Comparison of ENCODE assay signal across 8 mouse cellular contexts in genomic region chr9:57220356-57220755, GRCm38 (mm10). TPM values are rescaled to one million over a fixed set of nuclear protein-coding genes. Genes with fewer than 3 reads are reported as not detected.
DNase-seq lines count a peak whose midpoint lies in the region; ATAC-seq and TF ChIP-seq lines count a peak whose summit lies in the region.

No protein-coding gene starts in this region.

- peak; percentile 71 for DNase-seq in kidney, adult 2 months
- peak; percentile 56 for DNase-seq in ES-E14 (ENCODE audit: low read depth, low spot score)
- peak; percentile 54 for DNase-seq in brain, embryonic 14.5 days (ENCODE audit: low read depth)
- DNase-seq in frontal cortex, postnatal 36 days (ENCODE audit: low spot score in 2 of 2), result peak; percentile 8 to 38
- peak; percentile 60 for DNase-seq in limb, embryonic 14.5 days (ENCODE audit: low spot score)
- DNase-seq in ovary, postnatal 14 days (ENCODE audit: low spot score), result no peak

- H3K27ac ChIP-seq in kidney, adult 2 months (ENCODE audit: insufficient read depth, low read depth, low read length), result no peak overlapping the region
- no peak overlapping the region for H3K27ac ChIP-seq in kidney, embryonic 15.5 days
- no peak overlapping the region for H3K27ac ChIP-seq in ES-E14 (ENCODE audit: insufficient read depth, low read depth, low read length, poor library complexity, severe bottlenecking)
- no peak overlapping the region for H3K27ac ChIP-seq in limb, embryonic 14.5 days (replicated peaks; ENCODE audit: low read depth, low read length)
- no peak overlapping the region for H3K27ac ChIP-seq in small intestine, adult 2 months (ENCODE audit: insufficient read depth, low read depth, low read length)

- H3K9me3 ChIP-seq in kidney, embryonic 15.5 days (replicated peaks), result no peaks in the 10 kb centered on the region
- no peaks in the 10 kb centered on the region for H3K9me3 ChIP-seq in ES-E14 (ENCODE audit: control insufficient read depth, insufficient read depth, low read depth, low read length)
- no peaks in the 10 kb centered on the region for H3K9me3 ChIP-seq in limb, embryonic 14.5 days (ENCODE audit: control insufficient read depth, low read length)

- 0 out of 2 replicates have a peak, but pooled peaks cover 3% of the 10 kb centered on the region for H3K4me1 ChIP-seq in kidney, adult 2 months (ENCODE audit: control insufficient read depth, insufficient read depth, low read length)
- H3K4me1 ChIP-seq in kidney, embryonic 15.5 days, result no peaks in the 10 kb centered on the region
- H3K4me1 ChIP-seq in ES-E14 (ENCODE audit: control insufficient read depth in 2 of 2, insufficient read depth in 2 of 2, low read length in 2 of 2, poor library complexity in 1 of 2), result peaks cover 0 to 6% of the 10 kb centered on the region in 2 experiments; a peak in 2 of 4 replicates
- no peaks in the 10 kb centered on the region; the same call in 1 of the 2 replicates for H3K4me1 ChIP-seq in limb, embryonic 14.5 days (ENCODE audit: control insufficient read depth, insufficient read depth, low read length)
- no peaks in the 10 kb centered on the region for H3K4me1 ChIP-seq in small intestine, adult 2 months (ENCODE audit: control insufficient read depth, insufficient read depth, insufficient read length, low read length)

- TF ChIP-seq CTCF in kidney, adult 2 months (conservative IDR thresholded peaks at IDR 0.05; ENCODE audit: insufficient read depth, insufficient read length, low read depth, low read length), result peak; percentile 86
- TF ChIP-seq CTCF in brain, embryonic 14.5 days (IDR thresholded peaks at IDR 0.05; ENCODE audit: borderline replicate concordance, extremely low read depth, insufficient read depth, insufficient read length), result peak; percentile 77
- TF ChIP-seq CTCF in small intestine, adult 2 months (IDR thresholded peaks at IDR 0.05; ENCODE audit: extremely low read depth, insufficient read length, insufficient replicate concordance, low read depth, low read length), result peak; percentile 39; the same call in 1 of the 2 replicates

- no peaks in the 10 kb centered on the region for H3K36me3 ChIP-seq in kidney, adult 2 months (ENCODE audit: control insufficient read depth, insufficient read depth, low read length)
- no peaks in the 10 kb centered on the region for H3K36me3 ChIP-seq in kidney, embryonic 15.5 days
- H3K36me3 ChIP-seq in ES-E14 (ENCODE audit: control insufficient read depth, insufficient read depth, low read length, poor library complexity, severe bottlenecking), result no peaks in the 10 kb centered on the region
- H3K36me3 ChIP-seq in limb, embryonic 14.5 days (ENCODE audit: control insufficient read depth, insufficient read depth, low read length), result no peaks in the 10 kb centered on the region
- H3K36me3 ChIP-seq in small intestine, adult 2 months (ENCODE audit: control insufficient read depth, insufficient read depth, low read length), result no peaks in the 10 kb centered on the region

- ATAC-seq in kidney, embryonic 15.5 days (replicated peaks; ENCODE audit: low FRiP score), result no peak
- no peak for ATAC-seq in limb, embryonic 14.5 days (ENCODE audit: low FRiP score, low read depth)

- H3K9ac ChIP-seq in kidney, embryonic 15.5 days, result no peak overlapping the region
- no peak overlapping the region for H3K9ac ChIP-seq in ES-E14 (ENCODE audit: insufficient read depth, low read depth, low read length, poor library complexity, severe bottlenecking)
- H3K9ac ChIP-seq in limb, embryonic 14.5 days (ENCODE audit: low read depth, low read length, severe bottlenecking), result no peak overlapping the region

- no peak overlapping the region for H3K4me3 ChIP-seq in kidney, adult 2 months (ENCODE audit: insufficient read depth, low read depth, low read length)
- no peak overlapping the region for H3K4me3 ChIP-seq in kidney, embryonic 15.5 days (replicated peaks)
- no peak overlapping the region for H3K4me3 ChIP-seq in ES-E14 (ENCODE audit: insufficient read depth in 1 of 2, low read depth in 1 of 2, low read length in 2 of 2, poor library complexity in 1 of 2, severe bottlenecking in 1 of 2)
- H3K4me3 ChIP-seq in limb, embryonic 14.5 days (replicated peaks; ENCODE audit: low read length), result no peak overlapping the region
- no peak overlapping the region for H3K4me3 ChIP-seq in small intestine, adult 2 months (ENCODE audit: low read depth, low read length)

- whole genome bisulfite sequencing in kidney, adult 2 months, result 9% methylated on average over 6 of the region's 6 CpGs
- 17% methylated on average over 6 of the region's 6 CpGs for WGBS in kidney, embryonic 15.5 days
- WGBS in limb, embryonic 14.5 days, result 16% methylated on average over 6 of the region's 6 CpGs
- 14% methylated on average over 6 of the region's 6 CpGs for WGBS in small intestine, adult 2 months

- no peaks in the 10 kb centered on the region for H3K27me3 ChIP-seq in kidney, adult 2 months (replicated peaks; ENCODE audit: control insufficient read depth, insufficient read depth, low read length)
- H3K27me3 ChIP-seq in kidney, embryonic 15.5 days, result no peaks in the 10 kb centered on the region
- H3K27me3 ChIP-seq in limb, embryonic 14.5 days (ENCODE audit: control insufficient read depth, insufficient read depth, low read length), result no peaks in the 10 kb centered on the region
- no peaks in the 10 kb centered on the region for H3K27me3 ChIP-seq in small intestine, adult 2 months (ENCODE audit: control insufficient read depth, insufficient read depth, low read length)

- TF ChIP-seq POLR2A in kidney, adult 2 months (IDR thresholded peaks at IDR 0.05; ENCODE audit: low read depth, low read length), result no peak
- TF ChIP-seq POLR2A in brain, embryonic 14.5 days (IDR thresholded peaks at IDR 0.05; ENCODE audit: borderline replicate concordance, extremely low read depth, insufficient read depth, insufficient read length, poor library complexity, severe bottlenecking), result no peak
- TF ChIP-seq POLR2A in limb, embryonic 14.5 days (IDR thresholded peaks at IDR 0.05; ENCODE audit: borderline replicate concordance, extremely low read depth, insufficient read depth, insufficient read length), result no peak
- no peak for TF ChIP-seq POLR2A in small intestine, adult 2 months (IDR thresholded peaks at IDR 0.05; ENCODE audit: low read depth, low read length)

- in situ Hi-C loops in ES-E14 (cut with MboI; ENCODE audit: low sequenced_read_pairs in 2 of 2, unreplicated experiment in 2 of 2), result no loop called here

- no peak overlapping the region for H3K4me2 ChIP-seq in kidney, embryonic 15.5 days
- no peak overlapping the region for H3K4me2 ChIP-seq in limb, embryonic 14.5 days (replicated peaks; ENCODE audit: low read depth, low read length, severe bottlenecking)

TF ChIP-seq in ES-E14, 5 proteins besides CTCF, POLR2A, EP300 and RAD21:
- TF ChIP-seq ZC3H11A (IDR thresholded peaks at IDR 0.05; ENCODE audit: borderline replicate concordance, low read depth, low read length), result peak; percentile 93
- TF ChIP-seq ZNF384 (IDR thresholded peaks at IDR 0.05; ENCODE audit: low read depth, low read length), result no peak

RNA-seq across cellular contexts. Expression of gene Trcg1, which starts 16.0 kb away (rescaled TPM):
- not detected in 2 replicates for polyA plus RNA-seq in kidney, adult 2 months (2012; rRNA removed)
- not detected in 2 replicates for polyA plus RNA-seq in kidney, embryonic 15.5 days (2015; fragmentation: Nextera tagmentation; extraction: Ambion mirVana)
- not detected in 2 replicates for total RNA-seq in ES-E14 (2012; rRNA removed)
- polyA plus RNA-seq in brain, embryonic 14.5 days (2012; rRNA removed), result not detected in 2 replicates
- polyA plus RNA-seq in limb, embryonic 14.5 days (2012; rRNA removed), result not detected in 2 replicates
- not detected in 2 replicates for polyA plus RNA-seq in limb, embryonic 14.5 days (2014; fragmentation: Nextera tagmentation; extraction: Ambion mirVana)
- not detected in 2 replicates for polyA plus RNA-seq in small intestine, adult 2 months (2012; rRNA removed)

RNA-seq across cellular contexts. Expression of gene 1700017B05Rik, which starts 42.1 kb away (rescaled TPM):
- polyA plus RNA-seq in kidney, adult 2 months (2012; rRNA removed), result 9.5 TPM in 2 replicates
- 22.0 and 24.6 TPM in 2 replicates for polyA plus RNA-seq in kidney, embryonic 15.5 days (2015; fragmentation: Nextera tagmentation; extraction: Ambion mirVana)
- 21.8 and 35.6 TPM in 2 replicates for total RNA-seq in ES-E14 (2012; rRNA removed)
- 2.0 and 3.5 TPM in 2 replicates for polyA plus RNA-seq in brain, embryonic 14.5 days (2012; rRNA removed)
- polyA plus RNA-seq in limb, embryonic 14.5 days (2012; rRNA removed), result 11.1 and 12.5 TPM in 2 replicates
- polyA plus RNA-seq in limb, embryonic 14.5 days (2014; fragmentation: Nextera tagmentation; extraction: Ambion mirVana), result 18.0 and 18.8 TPM in 2 replicates
- polyA plus RNA-seq in small intestine, adult 2 months (2012; rRNA removed), result 14.1 and 28.7 TPM in 2 replicates
